In genomic region chr7:18749896-18750477, GRCm38 (mm10) we compare ENCODE assay signal across 8 mouse cellular contexts. TPM values are rescaled to one million over a fixed set of nuclear protein-coding genes. Genes with fewer than 3 reads are reported as not detected.
DNase-seq lines count a peak whose midpoint lies in the region; ATAC-seq lines count a peak whose summit lies in the region.
"Not testable (repeated sequence)": the region's sequence is repeated elsewhere in the genome, so short reads cannot be mapped to it uniquely, and the experiment has no call there.
"Had no signal": no experiment of that assay in that cellular context is flagged by ENCODE, and none has a peak within 500 bp of the region (broad histone marks: within the 10 kb centered on the region; RNA-seq: fewer than 3 reads in every experiment).

No protein-coding gene starts in this region.

- H3K27ac ChIP-seq in intestine, embryonic 16.5 days (ENCODE audit: low read length), result not testable (repeated sequence)

- not testable (repeated sequence) for H3K4me3 ChIP-seq in intestine, embryonic 16.5 days (ENCODE audit: low read length)

- not testable (repeated sequence) for H3K9me3 ChIP-seq in intestine, embryonic 16.5 days (ENCODE audit: control insufficient read depth, low read length)

- 51% methylated on average over 11 of the region's 13 CpGs for WGBS in intestine, embryonic 16.5 days

- not testable (repeated sequence) for H3K4me2 ChIP-seq in intestine, embryonic 16.5 days (ENCODE audit: low read depth, low read length)

- H3K4me1 ChIP-seq in intestine, embryonic 16.5 days (ENCODE audit: control insufficient read depth, insufficient read depth, low read length), result not testable (repeated sequence)

- DNase-seq in adipocyte (ENCODE audit: low spot score), result peak; percentile 78
- DNase-seq in embryo, embryonic 10.5 days (ENCODE audit: low spot score), result peak; percentile 89
- DNase-seq in gonadal fat pad, adult 2 months (ENCODE audit: low read depth), result peak; percentile 1
- peak; percentile 67 to 71 for DNase-seq in left cerebral cortex, adult 18-20 months (ENCODE audit: low spot score in 2 of 2)
- peak; percentile 43 to 68 for DNase-seq in lung, postnatal 4 days
- DNase-seq in right cerebral cortex, adult 18-20 months, result peak; percentile 60

- H3K27me3 ChIP-seq in intestine, embryonic 16.5 days (replicated peaks; ENCODE audit: control insufficient read depth, insufficient read depth, low read length), result not testable (repeated sequence)

- not testable (repeated sequence) for H3K36me3 ChIP-seq in intestine, embryonic 16.5 days (ENCODE audit: control insufficient read depth, insufficient read depth, low read length)

- peak; percentile 77 for ATAC-seq in intestine, embryonic 16.5 days

- H3K9ac ChIP-seq in intestine, embryonic 16.5 days (ENCODE audit: low read depth, low read length), result not testable (repeated sequence)

RNA-seq across cellular contexts. Expression of gene Psg22, which starts 32.1 kb away (rescaled TPM):
- not detected in 2 replicates for polyA plus RNA-seq in gonadal fat pad, adult 2 months (2012; rRNA removed)
- not detected in 2 replicates for polyA plus RNA-seq in intestine, embryonic 16.5 days (2015; fragmentation: Nextera tagmentation; extraction: Ambion mirVana)
- total RNA-seq in left cerebral cortex, adult 18-20 months (2021), result not detected
- total RNA-seq: neutrophil, adult 5-6 weeks had no signal

RNA-seq across cellular contexts. Expression of gene Psg19, which starts 48.3 kb away (rescaled TPM):
- not detected in 2 replicates for polyA plus RNA-seq in gonadal fat pad, adult 2 months (2012; rRNA removed)
- polyA plus RNA-seq in intestine, embryonic 16.5 days (2015; fragmentation: Nextera tagmentation; extraction: Ambion mirVana), result not detected in 2 replicates
- total RNA-seq in left cerebral cortex, adult 18-20 months (2021), result not detected
- total RNA-seq: neutrophil, adult 5-6 weeks had no signal

Comparison
In these comparisons a context has a peak if more than half of its experiments do, and no peak if none do; other contexts are left out.
1. DNase-seq: peak in every context shown above with its lines; median percentile 89 in embryo, embryonic 10.5 days; 78 in adipocyte; 69 in left cerebral cortex, adult 18-20 months; 60 in right cerebral cortex, adult 18-20 months; 56 in lung, postnatal 4 days; 1 in gonadal fat pad, adult 2 months.